In the genomic region with DNA sequence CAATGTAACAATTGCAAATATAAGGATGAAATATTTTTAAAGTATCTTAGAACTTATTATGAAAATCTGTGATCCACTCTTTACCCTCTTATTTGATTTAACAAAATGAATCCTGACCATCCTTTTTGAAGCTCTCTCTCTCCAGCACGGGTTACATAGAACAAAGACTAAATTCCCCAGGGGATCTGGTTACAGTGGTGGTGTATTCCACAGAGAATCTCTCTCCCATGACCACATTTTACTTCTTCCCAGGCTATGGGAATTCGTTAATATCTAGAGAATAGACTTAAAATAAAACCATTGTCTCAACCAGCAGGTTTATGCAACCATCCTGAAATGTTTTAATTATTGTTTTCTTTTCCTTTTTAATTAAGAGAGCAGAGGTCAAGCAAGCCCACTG, we compare ENCODE assay signal across 21 mouse cellular contexts.
DNase-seq lines count a peak whose midpoint lies in the region; ATAC-seq and TF ChIP-seq lines count a peak whose summit lies in the region.
"Had no signal": no experiment of that assay in that cellular context is flagged by ENCODE, and none has a peak within 500 bp of the region (broad histone marks: within the 10 kb centered on the region; RNA-seq: fewer than 3 reads in every experiment).

No protein-coding gene starts in this region.

- H3K79me2 ChIP-seq in heart, adult 2 months (replicated peaks; ENCODE audit: control insufficient read depth, insufficient read depth, low read length) = no peaks in the 10 kb centered on the region

- H3K4me1 ChIP-seq in embryonic facial prominence, embryonic 11.5 days (ENCODE audit: control insufficient read depth, insufficient read depth, low read length) = no peaks in the 10 kb centered on the region
- no peaks in the 10 kb centered on the region; the same call in 1 of the 2 replicates for H3K4me1 ChIP-seq in embryonic facial prominence, embryonic 10.5 days
- H3K4me1 ChIP-seq in heart, adult 2 months (ENCODE audit: control insufficient read depth, insufficient read depth, low read length) = no peaks in the 10 kb centered on the region
- no peaks in the 10 kb centered on the region for H3K4me1 ChIP-seq in embryonic facial prominence, embryonic 15.5 days
- H3K4me1 ChIP-seq: embryonic facial prominence, embryonic 12.5 days; heart, embryonic 15.5 days; intestine, embryonic 15.5 days had no signal

- no peaks in the 10 kb centered on the region for H3K27me3 ChIP-seq in embryonic facial prominence, embryonic 11.5 days (ENCODE audit: control insufficient read depth, insufficient read depth, low read length)
- no peaks in the 10 kb centered on the region for H3K27me3 ChIP-seq in embryonic facial prominence, embryonic 10.5 days (replicated peaks; ENCODE audit: low read depth, poor library complexity, severe bottlenecking)
- H3K27me3 ChIP-seq in heart, adult 2 months (ENCODE audit: control insufficient read depth, insufficient read depth, low read length) = no peaks in the 10 kb centered on the region
- H3K27me3 ChIP-seq in embryonic facial prominence, embryonic 15.5 days = no peaks in the 10 kb centered on the region
- H3K27me3 ChIP-seq: CH12.LX; embryonic facial prominence, embryonic 12.5 days; heart, embryonic 15.5 days; intestine, embryonic 15.5 days had no signal

- H3K9ac ChIP-seq in embryonic facial prominence, embryonic 11.5 days (replicated peaks; ENCODE audit: low read length) = no peak overlapping the region
- no peak overlapping the region for H3K9ac ChIP-seq in heart, adult 2 months (ENCODE audit: low read depth, low read length)
- H3K9ac ChIP-seq in embryonic facial prominence, embryonic 15.5 days = no peak overlapping the region
- H3K9ac ChIP-seq: embryonic facial prominence, embryonic 12.5 days; heart, embryonic 15.5 days; hindbrain, embryonic 14.5 days; intestine, embryonic 15.5 days had no signal

- no peak overlapping the region for H3K27ac ChIP-seq in embryonic facial prominence, embryonic 11.5 days (replicated peaks; ENCODE audit: low read depth, low read length)
- no peak overlapping the region for H3K27ac ChIP-seq in embryonic facial prominence, embryonic 10.5 days (replicated peaks)
- H3K27ac ChIP-seq in heart, adult 2 months = peak overlapping the region; percentile 1; the same call in 1 of the 2 replicates
- no peak overlapping the region for H3K27ac ChIP-seq in embryonic facial prominence, embryonic 15.5 days (replicated peaks)
- H3K27ac ChIP-seq: embryonic facial prominence, embryonic 12.5 days; heart, embryonic 15.5 days; hindbrain, embryonic 10.5 days; hindbrain, embryonic 14.5 days; intestine, embryonic 15.5 days had no signal

- ATAC-seq in embryonic facial prominence, embryonic 11.5 days (replicated peaks; ENCODE audit: insufficient number of reproducible peaks, low FRiP score, low TSS enrichment, low read depth) = no peak
- ATAC-seq in embryonic facial prominence, embryonic 15.5 days (ENCODE audit: insufficient number of reproducible peaks, low FRiP score, low TSS enrichment, low read depth) = 0 out of 2 replicates have a peak, but pooled peaks have one; percentile 39
- ATAC-seq: intestine, embryonic 15.5 days had no signal

- no peak overlapping the region for H3K4me3 ChIP-seq in embryonic facial prominence, embryonic 11.5 days (ENCODE audit: low read depth, low read length)
- no peak overlapping the region for H3K4me3 ChIP-seq in embryonic facial prominence, embryonic 10.5 days
- no peak overlapping the region for H3K4me3 ChIP-seq in heart, adult 2 months
- H3K4me3 ChIP-seq in embryonic facial prominence, embryonic 15.5 days (replicated peaks) = no peak overlapping the region
- H3K4me3 ChIP-seq: embryonic facial prominence, embryonic 12.5 days; heart, embryonic 15.5 days; hindbrain, embryonic 10.5 days; intestine, embryonic 15.5 days had no signal

- intact Hi-C loops in heart, adult 2 months (cut with DNase I) = no loop called here
- intact Hi-C loops in heart, postnatal 10 days (cut with DNase I) = no loop called here

- no peak for TF ChIP-seq CTCF in heart, adult 2 months (IDR thresholded peaks at IDR 0.05)

- H3K9me3 ChIP-seq in embryonic facial prominence, embryonic 11.5 days (replicated peaks; ENCODE audit: control insufficient read depth, low read length) = no peaks in the 10 kb centered on the region
- no peaks in the 10 kb centered on the region for H3K9me3 ChIP-seq in embryonic facial prominence, embryonic 10.5 days
- H3K9me3 ChIP-seq in embryonic facial prominence, embryonic 15.5 days (replicated peaks) = no peaks in the 10 kb centered on the region
- H3K9me3 ChIP-seq: embryonic facial prominence, embryonic 12.5 days; heart, embryonic 15.5 days; hindbrain, embryonic 10.5 days; intestine, embryonic 15.5 days had no signal

- no peak for TF ChIP-seq POLR2A in heart, adult 2 months (IDR thresholded peaks at IDR 0.05; ENCODE audit: insufficient read depth, low read depth, low read length)

- peak; percentile 7 for DNase-seq in embryonic facial prominence, embryonic 11.5 days (ENCODE audit: low spot score)
- no peak for DNase-seq in embryonic facial prominence, embryonic 10.5 days (ENCODE audit: low spot score)
- no peak for DNase-seq in heart, adult 2 months
- no peak for DNase-seq in heart, postnatal 10 days
- DNase-seq in Muller cell, postnatal 12 days (ENCODE audit: inconsistent ontology term) = peak; percentile 62
- no peak for DNase-seq in frontal cortex, postnatal 14 days (ENCODE audit: low spot score in 2 of 2)
- DNase-seq: adrenal gland, adult 2 months; adrenal gland, postnatal 36 days; cerebellum, adult 2 months; cerebellum, postnatal 10 days; gastrocnemius, postnatal 10 days; heart, adult 18-20 months; kidney, adult 18-20 months had no signal

- no peak overlapping the region for H3K4me2 ChIP-seq in embryonic facial prominence, embryonic 11.5 days (ENCODE audit: low read depth, low read length)
- H3K4me2 ChIP-seq in embryonic facial prominence, embryonic 15.5 days (replicated peaks) = no peak overlapping the region
- H3K4me2 ChIP-seq: embryonic facial prominence, embryonic 12.5 days; heart, embryonic 11.5 days; heart, embryonic 15.5 days; hindbrain, embryonic 14.5 days; intestine, embryonic 15.5 days had no signal

- WGBS in embryonic facial prominence, embryonic 11.5 days = 30% methylated on average over 2 of the region's 2 CpGs
- 35% methylated on average over 2 of the region's 2 CpGs for WGBS in embryonic facial prominence, embryonic 10.5 days
- 29% methylated on average over 2 of the region's 2 CpGs for WGBS in heart, adult 2 months
- 26% methylated on average over 2 of the region's 2 CpGs for WGBS in embryonic facial prominence, embryonic 15.5 days

- no peak for TF ChIP-seq EP300 in heart, adult 2 months (IDR thresholded peaks at IDR 0.05; ENCODE audit: insufficient read depth, low read depth, low read length)

- no peaks in the 10 kb centered on the region for H3K36me3 ChIP-seq in embryonic facial prominence, embryonic 11.5 days (replicated peaks; ENCODE audit: control insufficient read depth, insufficient read depth, low read depth, low read length)
- peaks cover 5% of the 10 kb centered on the region; the same call in 1 of the 2 replicates for H3K36me3 ChIP-seq in embryonic facial prominence, embryonic 10.5 days (replicated peaks)
- no peaks in the 10 kb centered on the region for H3K36me3 ChIP-seq in heart, adult 2 months (ENCODE audit: control insufficient read depth, insufficient read depth, low read length)
- no peaks in the 10 kb centered on the region for H3K36me3 ChIP-seq in embryonic facial prominence, embryonic 15.5 days
- H3K36me3 ChIP-seq: heart, embryonic 15.5 days; intestine, embryonic 15.5 days had no signal

Comparison
In these comparisons a context has a peak if more than half of its experiments do, and no peak if none do; other contexts are left out.
1. DNase-seq: peak in embryonic facial prominence, embryonic 11.5 days (single experiment) and Muller cell, postnatal 12 days (single experiment); none in embryonic facial prominence, embryonic 10.5 days (single experiment), heart, adult 2 months (0 of 2), heart, postnatal 10 days (0 of 2) and frontal cortex, postnatal 14 days (0 of 2).